Mouse (Mus musculus) right cerebral cortex, postnatal 4 days (tissue): ENCODE results near the gene Atp8a1.
A peak's percentile ranks its signal among the peaks of the same experiment; 100 is the strongest.

ENCODE experiments used
- DNase-seq: peaks from one replicate; pipeline ENCODE4 v3.0.0-alpha.2; 2022

The Atp8a1 gene

GRCm38 (mm10) chr5:67628180-67628940 lies 218.9 kb downstream of the Atp8a1 start:
- DNase-seq, result no peak

GRCm38 (mm10) chr5:67621230-67621629 lies 226.0 kb downstream of the Atp8a1 start:
- DNase-seq, result no peak

DNA sequence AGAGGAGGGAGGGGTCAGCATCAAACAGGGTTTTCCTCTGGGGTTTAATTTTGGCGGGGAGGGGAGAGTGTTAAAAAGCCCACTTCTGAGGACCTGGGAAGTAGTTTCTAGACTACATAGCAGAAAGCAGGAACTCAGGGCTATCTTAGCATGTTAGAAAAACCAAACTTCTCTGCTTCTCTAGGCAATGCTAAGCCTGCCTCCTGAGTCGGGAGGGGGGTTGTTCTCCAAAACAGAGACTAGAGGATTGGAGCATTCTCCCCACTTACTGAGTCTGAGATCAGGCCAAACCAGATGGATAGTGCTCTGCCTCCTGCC lies 237.8 kb downstream of the Atp8a1 start:
- no peak for DNase-seq

DNA sequence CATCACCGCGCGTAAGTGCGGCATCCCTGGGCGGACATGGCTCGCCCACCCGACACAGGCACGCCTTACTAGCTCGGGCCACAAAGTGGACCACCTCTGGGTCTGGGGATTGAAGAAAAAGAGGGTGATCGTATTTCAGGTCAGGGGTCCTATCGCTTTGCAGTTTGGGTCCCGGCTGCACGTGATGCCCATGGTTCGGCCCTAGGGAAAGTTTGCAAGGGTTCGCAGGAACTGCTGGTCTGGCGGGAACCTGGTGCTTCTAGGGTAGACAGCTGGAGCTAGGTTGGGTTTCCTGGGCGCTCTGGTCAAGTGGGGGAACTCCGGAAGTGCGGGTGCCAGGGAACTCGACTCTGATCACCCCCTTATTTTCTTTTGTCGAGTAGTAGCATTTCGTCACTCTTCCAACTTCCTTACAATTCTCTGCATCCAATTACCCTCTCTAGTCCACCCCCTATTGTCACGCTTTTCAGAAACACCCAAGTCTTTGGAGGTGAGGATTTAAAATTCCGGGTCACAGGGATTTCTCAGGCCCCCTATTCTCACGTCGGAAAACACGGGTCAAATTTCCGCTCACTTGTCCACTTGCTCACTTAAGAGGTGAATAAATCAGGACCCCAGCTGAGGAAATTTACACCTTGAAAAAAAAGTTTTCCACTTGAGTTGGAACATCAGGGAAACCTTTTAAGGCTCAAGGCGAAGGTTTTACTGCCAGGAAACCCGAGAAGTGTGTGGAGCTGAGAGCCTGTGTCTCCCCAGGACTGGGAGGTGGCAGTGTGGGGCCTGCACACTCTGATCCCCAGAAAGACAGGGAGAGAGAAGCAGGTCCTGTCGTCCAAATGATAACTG lies 238.3 kb downstream of the Atp8a1 start:
- DNase-seq, result no peak

GRCm38 (mm10) chr5:67607804-67608673 lies 239.2 kb downstream of the Atp8a1 start, which contains the start of gene Shisa3:
Gene Shisa3 (plus strand): TSS chr5:67607882.
- peak; percentile 35 for DNase-seq

- DNase-seq, result peak; percentile 21
These were observed 240.1 kb downstream of the Atp8a1 start for GRCm38 (mm10) chr5:67606916-67607803.

DNA sequence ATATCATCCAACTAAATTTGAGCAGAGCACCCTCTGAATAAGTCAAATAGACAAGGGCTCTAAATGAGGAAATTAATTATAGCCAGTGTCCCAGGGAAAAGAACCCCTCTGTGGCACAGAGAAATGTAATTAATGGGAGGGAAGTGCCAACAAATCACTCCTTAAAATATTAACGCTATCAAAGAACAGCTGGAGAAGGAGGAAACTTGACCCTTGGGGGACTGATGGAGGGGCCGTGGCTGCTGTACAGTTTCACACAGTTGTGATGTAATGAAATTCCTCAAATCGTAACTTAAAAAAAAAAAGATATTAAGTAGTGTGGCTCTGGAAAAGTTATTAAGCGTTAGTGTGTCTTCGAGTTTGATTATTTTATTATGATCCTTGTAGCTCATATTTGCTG lies 241.3 kb downstream of the Atp8a1 start:
- no peak for DNase-seq

DNA sequence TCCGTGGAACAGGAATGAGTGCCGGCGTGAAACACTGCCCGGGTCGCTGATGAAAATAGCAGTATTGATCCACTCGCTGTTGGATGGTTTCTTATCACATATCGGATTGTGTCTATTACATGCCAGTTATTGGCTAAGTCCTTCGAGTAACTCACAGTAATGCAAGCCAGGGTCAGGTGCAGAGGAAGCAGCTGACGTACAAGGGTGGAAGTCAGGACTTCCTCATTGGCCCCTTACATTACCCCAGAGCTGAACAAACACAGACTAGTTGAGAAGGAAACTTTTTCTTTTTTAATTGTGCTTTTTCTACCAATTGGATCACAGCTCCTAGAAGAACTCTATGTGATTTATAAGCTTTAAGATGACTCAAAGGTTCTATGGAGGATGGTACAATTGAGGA lies 247.3 kb downstream of the Atp8a1 start:
- no peak for DNase-seq

GRCm38 (mm10) chr5:67595629-67596028 lies 251.6 kb downstream of the Atp8a1 start:
- DNase-seq, result no peak

DNA sequence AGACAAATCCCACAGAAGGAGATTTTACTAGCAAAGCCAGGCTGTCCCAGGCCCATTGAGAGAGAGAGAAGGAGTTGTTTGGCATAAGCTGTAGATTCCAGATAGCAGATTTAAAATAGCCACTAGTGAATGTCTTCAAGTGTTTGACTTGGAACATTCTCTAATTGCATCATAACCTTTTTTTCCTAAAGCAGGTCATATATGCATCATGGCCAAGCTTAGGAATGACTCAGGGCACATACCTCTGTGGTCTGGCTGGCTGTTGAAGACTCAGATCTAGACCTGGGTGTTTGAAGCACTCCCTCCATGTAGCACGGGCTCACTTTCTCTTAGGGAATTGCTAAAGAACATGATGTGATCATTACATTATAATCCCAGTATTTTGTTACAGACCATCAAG lies 252.2 kb downstream of the Atp8a1 start:
- no peak for DNase-seq

DNA sequence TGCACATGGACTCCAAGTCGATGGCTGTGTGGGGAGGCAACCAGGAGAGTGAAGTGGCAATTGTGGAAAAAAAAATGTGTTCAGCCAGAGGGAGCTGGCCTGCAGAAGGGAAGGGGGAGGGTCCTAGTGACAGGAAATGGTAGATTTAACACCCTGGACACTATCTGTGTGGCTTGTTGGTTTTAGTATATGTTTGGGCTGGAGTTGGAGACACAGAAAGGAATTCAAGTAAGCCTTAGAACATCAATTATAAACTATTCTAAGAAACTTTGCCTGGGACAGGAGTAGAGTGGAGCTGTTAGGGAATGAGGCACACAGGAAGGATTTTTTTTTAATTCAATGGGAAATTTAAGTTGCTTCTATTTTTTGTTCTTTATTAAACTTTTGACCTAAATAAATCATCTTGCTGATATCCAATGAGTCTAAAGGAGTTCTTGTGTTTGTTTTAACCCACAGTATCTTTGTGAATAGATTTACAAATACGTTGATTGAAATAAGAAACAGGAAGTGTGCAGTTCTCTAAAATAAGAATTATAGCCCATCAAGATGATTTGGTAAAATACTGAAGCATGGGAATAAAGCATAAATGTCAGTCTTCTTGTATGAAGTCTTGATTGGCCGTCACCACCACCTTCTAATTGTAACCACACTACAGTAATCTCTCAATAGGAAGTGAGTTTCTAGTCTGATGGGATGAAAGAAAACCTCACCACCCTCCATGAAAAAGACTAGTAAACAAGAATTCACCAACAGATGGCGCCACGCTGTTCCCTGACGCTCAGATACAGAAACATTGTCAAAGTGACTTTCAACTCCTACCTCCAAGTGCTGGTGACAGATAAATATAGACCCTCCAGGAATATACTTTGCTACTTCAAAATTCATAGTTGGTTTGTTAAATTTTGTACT lies 267.3 kb downstream of the Atp8a1 start:
- peak; percentile 13 for DNase-seq

DNA sequence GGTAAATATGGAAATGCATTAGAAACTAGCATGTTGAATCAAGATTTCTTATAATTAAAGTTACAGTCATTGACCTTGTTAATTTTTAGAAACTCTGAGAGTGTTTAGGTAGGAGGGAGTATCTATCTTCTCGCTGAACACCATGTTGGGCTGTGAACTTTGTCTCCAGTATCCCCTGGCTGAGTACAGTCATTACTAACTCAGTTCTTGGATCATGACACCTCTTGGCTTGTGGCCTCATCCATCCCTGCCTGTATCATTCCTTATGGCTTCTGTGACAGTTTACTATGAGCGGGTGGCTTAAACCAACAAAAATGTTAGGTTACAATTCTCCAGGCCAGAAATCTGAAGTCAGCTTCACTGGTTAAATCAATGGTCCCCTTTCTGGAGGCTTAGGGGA lies 271.5 kb downstream of the Atp8a1 start:
- DNase-seq, result no peak

GRCm38 (mm10) chr5:67574039-67574438 lies 273.2 kb downstream of the Atp8a1 start:
- no peak for DNase-seq

- DNase-seq, result no peak
These were observed 274.6 kb downstream of the Atp8a1 start for GRCm38 (mm10) chr5:67572552-67573155.
